Mouse (Mus musculus): Measurements from ENCODE around the gene Mrpl4. TPM values are rescaled to one million over a fixed set of nuclear protein-coding genes. Genes with fewer than 3 reads are reported as not detected.

The Mrpl4 gene
- 165 and 181 TPM in 2 replicates for polyA plus RNA-seq (2015; fragmentation: Nextera tagmentation; extraction: Ambion mirVana)

- Histone ChIP-seq H3K36me3 (ENCODE audit: control insufficient read depth, insufficient read depth, low read length) (peaks cover 12% of the 10 kb centered on the region), H3K4me3 (ENCODE audit: low read length) (peak within 1 kb of the TSS; percentile 80), H3K4me1 (ENCODE audit: control insufficient read depth, insufficient read depth, low read length) (peaks cover 2% of the 10 kb centered on the region; the same call in 1 of the 2 replicates), H3K4me2 (ENCODE audit: low read depth, low read length) (peak within 1 kb of the TSS; percentile 86), H3K27ac (ENCODE audit: low read length) (peak within 1 kb of the TSS; percentile 88), H3K9ac (ENCODE audit: low read depth, low read length) (peak within 1 kb of the TSS; percentile 87), H3K27me3 (replicated peaks; ENCODE audit: control insufficient read depth, insufficient read depth, low read length) (no peaks in the 10 kb centered on the region), H3K9me3 (ENCODE audit: control insufficient read depth, low read length) (no peaks in the 10 kb centered on the region)
- ATAC-seq = peak; percentile 84
- WGBS = under 1% methylated on average over 72 of the region's 72 CpGs
These were observed at the start of gene Mrpl4 for GRCm38 (mm10) chr9:21002627-21003551. TSS of gene Mrpl4 (plus strand) at chr9:21002738.

- Histone ChIP-seq H3K9me3 (ENCODE audit: control insufficient read depth, low read length) (no peaks in the 10 kb centered on the region), H3K4me2 (ENCODE audit: low read depth, low read length) (no peak overlapping the region), H3K36me3 (ENCODE audit: control insufficient read depth, insufficient read depth, low read length) (no peaks in the 10 kb centered on the region), H3K27me3 (replicated peaks; ENCODE audit: control insufficient read depth, insufficient read depth, low read length) (no peaks in the 10 kb centered on the region), H3K9ac (ENCODE audit: low read depth, low read length) (no peak overlapping the region), H3K4me1 (ENCODE audit: control insufficient read depth, insufficient read depth, low read length) (no peaks in the 10 kb centered on the region), H3K27ac (ENCODE audit: low read length) (no peak overlapping the region), H3K4me3 (ENCODE audit: low read length) (no peak overlapping the region)
- 85% methylated on average over 3 of the region's 3 CpGs for WGBS
- ATAC-seq = no peak
These were observed 45.5 kb upstream of the Mrpl4 start for GRCm38 (mm10) chr9:20956989-20957388.

GRCm38 (mm10) chr9:20959430-20959938, 43.1 kb upstream of the Mrpl4 start, which contains the start of gene Dnmt1:
TSS of gene Dnmt1 (minus strand) at chr9:20959888.
- Histone ChIP-seq H3K27ac (ENCODE audit: low read length) (no peak within 1 kb of the TSS), H3K9ac (ENCODE audit: low read depth, low read length) (no peak within 1 kb of the TSS), H3K9me3 (ENCODE audit: control insufficient read depth, low read length) (no peaks in the 10 kb centered on the region), H3K36me3 (ENCODE audit: control insufficient read depth, insufficient read depth, low read length) (no peaks in the 10 kb centered on the region), H3K4me1 (ENCODE audit: control insufficient read depth, insufficient read depth, low read length) (no peaks in the 10 kb centered on the region), H3K4me2 (ENCODE audit: low read depth, low read length) (no peak within 1 kb of the TSS), H3K4me3 (ENCODE audit: low read length) (no peak within 1 kb of the TSS), H3K27me3 (replicated peaks; ENCODE audit: control insufficient read depth, insufficient read depth, low read length) (no peaks in the 10 kb centered on the region)
- 80% methylated on average over 2 of the region's 2 CpGs for WGBS
- ATAC-seq = no peak

- Histone ChIP-seq H3K27ac (ENCODE audit: low read length) (no peak overlapping the region), H3K36me3 (ENCODE audit: control insufficient read depth, insufficient read depth, low read length) (peaks cover 3% of the 10 kb centered on the region; the same call in 1 of the 2 replicates), H3K4me1 (ENCODE audit: control insufficient read depth, insufficient read depth, low read length) (no peaks in the 10 kb centered on the region), H3K9me3 (ENCODE audit: control insufficient read depth, low read length) (no peaks in the 10 kb centered on the region), H3K9ac (ENCODE audit: low read depth, low read length) (no peak overlapping the region), H3K27me3 (replicated peaks; ENCODE audit: control insufficient read depth, insufficient read depth, low read length) (no peaks in the 10 kb centered on the region), H3K4me2 (ENCODE audit: low read depth, low read length) (no peak overlapping the region), H3K4me3 (ENCODE audit: low read length) (no peak overlapping the region)
- no peak for ATAC-seq
- WGBS = 68% methylated on average over 9 of the region's 9 CpGs
These were observed 41.0 kb upstream of the Mrpl4 start for GRCm38 (mm10) chr9:20961557-20961956.

- H3K27me3 ChIP-seq (replicated peaks; ENCODE audit: control insufficient read depth, insufficient read depth, low read length) = no peaks in the 10 kb centered on the region
- peaks cover 11% of the 10 kb centered on the region; the same call in 1 of the 2 replicates for H3K36me3 ChIP-seq (ENCODE audit: control insufficient read depth, insufficient read depth, low read length)
- ATAC-seq = no peak
- no peak overlapping the region for H3K4me2 ChIP-seq (ENCODE audit: low read depth, low read length)
- H3K4me1 ChIP-seq (ENCODE audit: control insufficient read depth, insufficient read depth, low read length) = no peaks in the 10 kb centered on the region
- no peaks in the 10 kb centered on the region for H3K9me3 ChIP-seq (ENCODE audit: control insufficient read depth, low read length)
- H3K27ac ChIP-seq (ENCODE audit: low read length) = no peak overlapping the region
- no peak overlapping the region for H3K9ac ChIP-seq (ENCODE audit: low read depth, low read length)
- H3K4me3 ChIP-seq (ENCODE audit: low read length) = no peak overlapping the region
- 83% methylated on average over 4 of the region's 4 CpGs for WGBS
These were observed 36.9 kb upstream of the Mrpl4 start for GRCm38 (mm10) chr9:20965606-20966005.

GRCm38 (mm10) chr9:20966008-20966407, 36.5 kb upstream of the Mrpl4 start:
- H3K36me3 ChIP-seq (ENCODE audit: control insufficient read depth, insufficient read depth, low read length) = peaks cover 11% of the 10 kb centered on the region; the same call in 1 of the 2 replicates
- 75% methylated on average over 3 of the region's 3 CpGs for WGBS

GRCm38 (mm10) chr9:20966747-20967146, 35.8 kb upstream of the Mrpl4 start:
- no peak for ATAC-seq
- Histone ChIP-seq H3K4me2 (ENCODE audit: low read depth, low read length) (no peak overlapping the region), H3K4me1 (ENCODE audit: control insufficient read depth, insufficient read depth, low read length) (peaks cover 8% of the 10 kb centered on the region), H3K4me3 (ENCODE audit: low read length) (no peak overlapping the region), H3K9me3 (ENCODE audit: control insufficient read depth, low read length) (no peaks in the 10 kb centered on the region), H3K27ac (ENCODE audit: low read length) (no peak overlapping the region), H3K9ac (ENCODE audit: low read depth, low read length) (no peak overlapping the region), H3K27me3 (replicated peaks; ENCODE audit: control insufficient read depth, insufficient read depth, low read length) (no peaks in the 10 kb centered on the region), H3K36me3 (ENCODE audit: control insufficient read depth, insufficient read depth, low read length) (peaks cover 11% of the 10 kb centered on the region; the same call in 1 of the 2 replicates)
- WGBS = 80% methylated on average over 5 of the region's 5 CpGs

More at GRCm38 (mm10) chr9:20966008-20966407, 36.5 kb upstream of the Mrpl4 start:
- H3K4me3 ChIP-seq (ENCODE audit: low read length) = no peak overlapping the region
- H3K9me3 ChIP-seq (ENCODE audit: control insufficient read depth, low read length) = no peaks in the 10 kb centered on the region
- no peak overlapping the region for H3K9ac ChIP-seq (ENCODE audit: low read depth, low read length)
- no peak for ATAC-seq
- no peaks in the 10 kb centered on the region for H3K27me3 ChIP-seq (replicated peaks; ENCODE audit: control insufficient read depth, insufficient read depth, low read length)
- H3K4me1 ChIP-seq (ENCODE audit: control insufficient read depth, insufficient read depth, low read length) = peaks cover 2% of the 10 kb centered on the region
- no peak overlapping the region for H3K27ac ChIP-seq (ENCODE audit: low read length)
- no peak overlapping the region for H3K4me2 ChIP-seq (ENCODE audit: low read depth, low read length)

- H3K9me3 ChIP-seq (ENCODE audit: control insufficient read depth, low read length) = no peaks in the 10 kb centered on the region
- no peaks in the 10 kb centered on the region for H3K27me3 ChIP-seq (replicated peaks; ENCODE audit: control insufficient read depth, insufficient read depth, low read length)
- H3K9ac ChIP-seq (ENCODE audit: low read depth, low read length) = peak overlapping the region; percentile 63; the same call in 1 of the 2 replicates
- 49% methylated on average over 7 of the region's 7 CpGs for WGBS
- H3K4me1 ChIP-seq (ENCODE audit: control insufficient read depth, insufficient read depth, low read length) = peaks cover 37% of the 10 kb centered on the region
- H3K4me2 ChIP-seq (ENCODE audit: low read depth, low read length) = peak overlapping the region; percentile 50
- ATAC-seq = peak; percentile 19; the same call in 1 of the 2 replicates
- H3K36me3 ChIP-seq (ENCODE audit: control insufficient read depth, insufficient read depth, low read length) = peaks cover 9% of the 10 kb centered on the region; the same call in 1 of the 2 replicates
- peak overlapping the region; percentile 70 for H3K27ac ChIP-seq (ENCODE audit: low read length)
- no peak overlapping the region for H3K4me3 ChIP-seq (ENCODE audit: low read length)
These were observed 30.8 kb upstream of the Mrpl4 start for GRCm38 (mm10) chr9:20971751-20972140.

Data from intestine, embryonic 16.5 days (tissue).